Mouse (Mus musculus): ENCODE measurements around the gene Sbpl. TPM values are rescaled to one million over a fixed set of nuclear protein-coding genes. Genes with fewer than 3 reads are reported as not detected.

Sbpl gene
- not detected in 2 replicates for polyA plus RNA-seq (2016; fragmentation: Nextera tagmentation; extraction: Ambion mirVana)

GRCm38 (mm10) chr17:23955174-23955573, at the start of gene Sbpl:
Gene Sbpl, minus strand, starts transcription at chr17:23955274.
- no peak within 1 kb of the TSS for H3K4me3 ChIP-seq
- H3K27ac ChIP-seq: no peak within 1 kb of the TSS
- no peaks in the 10 kb centered on the region for H3K9me3 ChIP-seq
- peaks cover 2% of the 10 kb centered on the region; the same call in 1 of the 2 replicates for H3K4me1 ChIP-seq
- WGBS: 82% methylated on average over 5 of the region's 5 CpGs
- no peak for DNase-seq (ENCODE audit: extremely low spot score, low spot score)
- H3K27me3 ChIP-seq (ENCODE audit: poor library complexity, severe bottlenecking): no peaks in the 10 kb centered on the region
- no peaks in the 10 kb centered on the region for H3K36me3 ChIP-seq (replicated peaks)

GRCm38 (mm10) chr17:24004071-24004665, 49.1 kb upstream of the Sbpl start:
- H3K9me3 ChIP-seq: no peaks in the 10 kb centered on the region
- H3K27me3 ChIP-seq (ENCODE audit: poor library complexity, severe bottlenecking): no peaks in the 10 kb centered on the region
- no peak overlapping the region for H3K27ac ChIP-seq
- H3K4me3 ChIP-seq: no peak overlapping the region
- WGBS: 95% methylated on average over 14 of the region's 14 CpGs
- H3K4me1 ChIP-seq: no peaks in the 10 kb centered on the region
- no peak for DNase-seq (ENCODE audit: extremely low spot score, low spot score)
- H3K36me3 ChIP-seq (replicated peaks): no peaks in the 10 kb centered on the region

GRCm38 (mm10) chr17:24000404-24000803, 45.3 kb upstream of the Sbpl start:
- Histone ChIP-seq H3K27me3 (ENCODE audit: poor library complexity, severe bottlenecking) (no peaks in the 10 kb centered on the region), H3K4me1 (peaks cover 12% of the 10 kb centered on the region), H3K27ac (no peak overlapping the region), H3K4me3 (no peak overlapping the region), H3K9me3 (no peaks in the 10 kb centered on the region), H3K36me3 (replicated peaks) (no peaks in the 10 kb centered on the region)
- 78% methylated on average over 5 of the region's 5 CpGs for WGBS
- DNase-seq (ENCODE audit: extremely low spot score, low spot score): no peak

- no peaks in the 10 kb centered on the region for H3K9me3 ChIP-seq
- H3K4me3 ChIP-seq: no peak overlapping the region
- no peak for DNase-seq (ENCODE audit: extremely low spot score, low spot score)
- H3K27me3 ChIP-seq (ENCODE audit: poor library complexity, severe bottlenecking): peaks cover 9% of the 10 kb centered on the region
- no peaks in the 10 kb centered on the region for H3K36me3 ChIP-seq (replicated peaks)
- WGBS: 85% methylated on average over 6 of the region's 6 CpGs
- no peak overlapping the region for H3K27ac ChIP-seq
- H3K4me1 ChIP-seq: peaks cover 18% of the 10 kb centered on the region
Measured at GRCm38 (mm10) chr17:23998383-23998782, 43.3 kb upstream of the Sbpl start.

GRCm38 (mm10) chr17:23997901-23998300, 42.8 kb upstream of the Sbpl start, which contains the start of gene Prss22:
Gene Prss22, minus strand, starts transcription at chr17:23998100.
- H3K4me3 ChIP-seq: no peak within 1 kb of the TSS
- 59% methylated on average over 2 of the region's 2 CpGs for WGBS
- peaks cover 23% of the 10 kb centered on the region for H3K4me1 ChIP-seq

GRCm38 (mm10) chr17:23995421-23995820, 40.3 kb upstream of the Sbpl start:
- no peak for DNase-seq (ENCODE audit: extremely low spot score, low spot score)
- H3K9me3 ChIP-seq: no peaks in the 10 kb centered on the region
- peaks cover 9% of the 10 kb centered on the region for H3K27me3 ChIP-seq (ENCODE audit: poor library complexity, severe bottlenecking)
- H3K36me3 ChIP-seq (replicated peaks): no peaks in the 10 kb centered on the region
- H3K4me3 ChIP-seq: no peak overlapping the region
- no peak overlapping the region for H3K27ac ChIP-seq
- 41% methylated on average over 1 of the region's 1 CpGs for WGBS
- H3K4me1 ChIP-seq: peaks cover 31% of the 10 kb centered on the region

More at GRCm38 (mm10) chr17:23997901-23998300, 42.8 kb upstream of the Sbpl start, which contains the start of gene Prss22:
- DNase-seq (ENCODE audit: extremely low spot score, low spot score): no peak
- no peaks in the 10 kb centered on the region for H3K9me3 ChIP-seq
- no peak within 1 kb of the TSS; the same call in 1 of the 2 replicates for H3K27ac ChIP-seq
- H3K27me3 ChIP-seq (ENCODE audit: poor library complexity, severe bottlenecking): peaks cover 9% of the 10 kb centered on the region
- no peaks in the 10 kb centered on the region for H3K36me3 ChIP-seq (replicated peaks)

GRCm38 (mm10) chr17:23994667-23995066, 39.6 kb upstream of the Sbpl start:
- no peaks in the 10 kb centered on the region for H3K36me3 ChIP-seq (replicated peaks)
- H3K9me3 ChIP-seq: no peaks in the 10 kb centered on the region
- no peak overlapping the region for H3K4me3 ChIP-seq
- 73% methylated on average over 7 of the region's 7 CpGs for WGBS
- peaks cover 9% of the 10 kb centered on the region for H3K27me3 ChIP-seq (ENCODE audit: poor library complexity, severe bottlenecking)
- DNase-seq (ENCODE audit: extremely low spot score, low spot score): no peak
- H3K4me1 ChIP-seq: peaks cover 37% of the 10 kb centered on the region
- no peak overlapping the region for H3K27ac ChIP-seq

GRCm38 (mm10) chr17:23993559-23994428, 38.7 kb upstream of the Sbpl start:
- peak; percentile 89 for DNase-seq (ENCODE audit: extremely low spot score, low spot score)
- Histone ChIP-seq H3K27me3 (ENCODE audit: poor library complexity, severe bottlenecking) (peaks cover 9% of the 10 kb centered on the region), H3K36me3 (replicated peaks) (no peaks in the 10 kb centered on the region), H3K4me3 (peak overlapping the region; percentile 41), H3K27ac (peak overlapping the region; percentile 77), H3K4me1 (peaks cover 37% of the 10 kb centered on the region), H3K9me3 (no peaks in the 10 kb centered on the region)
- WGBS: 10% methylated on average over 31 of the region's 31 CpGs

GRCm38 (mm10) chr17:23992789-23993553, 37.9 kb upstream of the Sbpl start:
- Histone ChIP-seq H3K9me3 (no peaks in the 10 kb centered on the region), H3K27me3 (ENCODE audit: poor library complexity, severe bottlenecking) (peaks cover 11% of the 10 kb centered on the region), H3K27ac (peak overlapping the region; percentile 77), H3K4me1 (peaks cover 37% of the 10 kb centered on the region), H3K4me3 (peak overlapping the region; percentile 41), H3K36me3 (replicated peaks) (no peaks in the 10 kb centered on the region)
- no peak for DNase-seq (ENCODE audit: extremely low spot score, low spot score)
- 71% methylated on average over 9 of the region's 9 CpGs for WGBS

- Histone ChIP-seq H3K4me3 (no peak overlapping the region), H3K4me1 (peaks cover 34% of the 10 kb centered on the region), H3K36me3 (replicated peaks) (no peaks in the 10 kb centered on the region), H3K27me3 (ENCODE audit: poor library complexity, severe bottlenecking) (peaks cover 17% of the 10 kb centered on the region), H3K27ac (no peak overlapping the region), H3K9me3 (no peaks in the 10 kb centered on the region)
- WGBS: 59% methylated on average over 2 of the region's 2 CpGs
- DNase-seq (ENCODE audit: extremely low spot score, low spot score): no peak
Measured at GRCm38 (mm10) chr17:23989802-23990201, 34.7 kb upstream of the Sbpl start.

- peaks cover 20% of the 10 kb centered on the region for H3K4me1 ChIP-seq
- no peaks in the 10 kb centered on the region for H3K36me3 ChIP-seq (replicated peaks)
- no peaks in the 10 kb centered on the region for H3K9me3 ChIP-seq
- H3K27me3 ChIP-seq (ENCODE audit: poor library complexity, severe bottlenecking): 0 out of 2 replicates have a peak, but pooled peaks cover 8% of the 10 kb centered on the region
- 95% methylated on average over 1 of the region's 1 CpGs for WGBS
- no peak for DNase-seq (ENCODE audit: extremely low spot score, low spot score)
- no peak overlapping the region for H3K4me3 ChIP-seq
- H3K27ac ChIP-seq: no peak overlapping the region
Measured at GRCm38 (mm10) chr17:23984989-23985388, 29.9 kb upstream of the Sbpl start.

GRCm38 (mm10) chr17:23982912-23983311, 27.8 kb upstream of the Sbpl start:
- Histone ChIP-seq H3K4me1 (peaks cover 21% of the 10 kb centered on the region), H3K9me3 (no peaks in the 10 kb centered on the region), H3K4me3 (no peak overlapping the region), H3K27ac (no peak overlapping the region), H3K36me3 (replicated peaks) (no peaks in the 10 kb centered on the region), H3K27me3 (ENCODE audit: poor library complexity, severe bottlenecking) (0 out of 2 replicates have a peak, but pooled peaks cover 5% of the 10 kb centered on the region)
- DNase-seq (ENCODE audit: extremely low spot score, low spot score): no peak
- WGBS: 60% methylated on average over 4 of the region's 4 CpGs

Measured in forebrain, embryonic 10.5 days (tissue).